Mouse (Mus musculus): ENCODE results near the gene Npsr1. TPM values are rescaled to one million over a fixed set of nuclear protein-coding genes. Genes with fewer than 3 reads are reported as not detected.

Npsr1 gene
- polyA plus RNA-seq, 1 experiment from 2014 or later: not detected

- Histone ChIP-seq H3K4me2 (replicated peaks) (no peak overlapping the region), H3K36me3 (no peaks in the 10 kb centered on the region), H3K4me3 (no peak overlapping the region), H3K9ac (no peak overlapping the region), H3K4me1 (no peaks in the 10 kb centered on the region), H3K27me3 (no peaks in the 10 kb centered on the region), H3K9me3 (no peaks in the 10 kb centered on the region), H3K27ac (no peak overlapping the region)
- WGBS: 67% methylated on average over 8 of the region's 8 CpGs
- ATAC-seq (ENCODE audit: insufficient number of reproducible peaks, insufficient read depth, low FRiP score, low TSS enrichment): no peak
Measured at GRCm38 (mm10) chr9:24254236-24254635, 156.4 kb downstream of the Npsr1 start.

DNA sequence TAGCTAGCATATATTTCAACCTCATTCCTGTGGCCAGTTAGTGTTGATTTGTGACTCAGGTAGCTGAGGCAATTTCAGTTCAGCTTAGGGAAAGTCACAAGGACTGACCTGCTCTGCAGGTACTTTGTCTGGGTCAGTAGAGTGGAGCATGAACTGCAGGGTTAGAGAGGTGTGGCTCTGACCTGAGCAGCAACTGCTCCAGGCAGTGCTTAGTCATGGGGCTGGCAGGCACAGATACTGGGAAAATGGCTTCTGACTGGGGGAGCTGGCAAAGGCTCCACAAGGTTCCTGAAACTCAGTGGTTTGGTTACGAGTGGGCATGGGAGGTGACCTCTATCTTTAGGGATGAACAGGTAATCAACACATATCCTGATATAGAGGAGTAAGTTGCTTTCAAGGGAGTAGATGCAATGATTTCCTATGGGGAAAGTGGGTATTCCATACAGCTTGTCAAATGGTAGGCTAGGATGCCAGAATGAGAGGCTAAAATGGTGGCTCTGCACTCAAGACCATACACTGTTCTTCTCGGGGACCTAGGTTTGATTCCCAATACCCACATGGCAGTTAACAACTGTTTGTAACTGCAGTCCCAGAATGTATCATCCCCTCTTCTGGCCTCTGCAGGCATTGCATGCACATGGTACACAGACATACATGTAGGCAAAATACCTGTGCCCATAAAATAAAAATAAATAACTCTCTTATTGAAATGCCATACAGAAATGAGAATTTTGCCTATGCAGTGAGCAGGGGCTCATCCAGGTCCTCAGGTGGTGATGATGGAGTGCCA lies 182.9 kb downstream of the Npsr1 start:
- no peak overlapping the region for H3K9ac ChIP-seq
- ATAC-seq (ENCODE audit: insufficient number of reproducible peaks, insufficient read depth, low FRiP score, low TSS enrichment): no peak
- 80% methylated on average over 2 of the region's 2 CpGs for WGBS

DNA sequence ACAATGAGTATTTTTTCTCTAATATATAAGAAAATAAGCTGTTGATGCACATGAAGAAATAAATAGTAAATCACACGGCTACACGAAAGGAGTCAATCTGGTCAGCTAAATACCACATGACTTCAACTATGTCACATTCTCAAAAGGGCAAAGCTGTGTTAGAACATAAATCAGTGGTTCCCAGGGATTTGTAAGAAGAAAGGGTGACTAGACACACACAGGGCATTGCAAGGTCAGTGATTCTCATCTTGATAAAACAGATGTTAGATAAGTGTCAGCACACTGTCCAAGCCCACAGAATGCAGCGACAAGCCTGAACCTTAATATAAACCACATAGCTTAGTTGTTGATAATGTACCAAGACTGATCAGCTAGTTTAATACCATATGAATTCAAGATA lies 184.8 kb downstream of the Npsr1 start:
- Histone ChIP-seq H3K27me3 (no peaks in the 10 kb centered on the region), H3K27ac (no peak overlapping the region)
- 76% methylated on average over 3 of the region's 3 CpGs for WGBS

More for the DNA sequence above, 182.9 kb downstream of the Npsr1 start:
- H3K9me3 ChIP-seq: no peaks in the 10 kb centered on the region
- H3K27ac ChIP-seq: no peak overlapping the region
- H3K27me3 ChIP-seq: no peaks in the 10 kb centered on the region
- no peak overlapping the region for H3K4me2 ChIP-seq (replicated peaks)
- H3K4me3 ChIP-seq: no peak overlapping the region
- H3K4me1 ChIP-seq: no peaks in the 10 kb centered on the region
- H3K36me3 ChIP-seq: no peaks in the 10 kb centered on the region

GRCm38 (mm10) chr9:24283071-24283470 lies 185.3 kb downstream of the Npsr1 start:
- WGBS: 43% methylated on average over 2 of the region's 2 CpGs
- ATAC-seq (ENCODE audit: insufficient number of reproducible peaks, insufficient read depth, low FRiP score, low TSS enrichment): no peak
- no peaks in the 10 kb centered on the region for H3K4me1 ChIP-seq
- no peak overlapping the region for H3K4me2 ChIP-seq (replicated peaks)
- no peaks in the 10 kb centered on the region for H3K9me3 ChIP-seq
- H3K9ac ChIP-seq: no peak overlapping the region
- H3K4me3 ChIP-seq: no peak overlapping the region
- no peaks in the 10 kb centered on the region for H3K27me3 ChIP-seq
- no peaks in the 10 kb centered on the region for H3K36me3 ChIP-seq
- H3K27ac ChIP-seq: no peak overlapping the region

More for the DNA sequence above, 184.8 kb downstream of the Npsr1 start:
- Histone ChIP-seq H3K4me3 (no peak overlapping the region), H3K36me3 (no peaks in the 10 kb centered on the region), H3K4me1 (no peaks in the 10 kb centered on the region), H3K9me3 (no peaks in the 10 kb centered on the region), H3K4me2 (replicated peaks) (no peak overlapping the region), H3K9ac (no peak overlapping the region)
- no peak for ATAC-seq (ENCODE audit: insufficient number of reproducible peaks, insufficient read depth, low FRiP score, low TSS enrichment)

- no peak overlapping the region for H3K4me3 ChIP-seq
Measured at GRCm38 (mm10) chr9:24283536-24283935, 185.7 kb downstream of the Npsr1 start.

GRCm38 (mm10) chr9:24284239-24285084 lies 186.7 kb downstream of the Npsr1 start:
- Histone ChIP-seq H3K4me1 (no peaks in the 10 kb centered on the region), H3K27me3 (no peaks in the 10 kb centered on the region), H3K9ac (no peak overlapping the region), H3K27ac (no peak overlapping the region), H3K4me2 (replicated peaks) (no peak overlapping the region), H3K9me3 (no peaks in the 10 kb centered on the region), H3K4me3 (no peak overlapping the region), H3K36me3 (no peaks in the 10 kb centered on the region)
- no peak for ATAC-seq (ENCODE audit: insufficient number of reproducible peaks, insufficient read depth, low FRiP score, low TSS enrichment)
- WGBS: 87% methylated on average over 5 of the region's 5 CpGs

More at GRCm38 (mm10) chr9:24283536-24283935, 185.7 kb downstream of the Npsr1 start:
- no peaks in the 10 kb centered on the region for H3K27me3 ChIP-seq
- H3K9me3 ChIP-seq: no peaks in the 10 kb centered on the region
- H3K27ac ChIP-seq: no peak overlapping the region
- no peak overlapping the region for H3K9ac ChIP-seq
- H3K4me2 ChIP-seq (replicated peaks): no peak overlapping the region
- H3K36me3 ChIP-seq: no peaks in the 10 kb centered on the region
- ATAC-seq (ENCODE audit: insufficient number of reproducible peaks, insufficient read depth, low FRiP score, low TSS enrichment): no peak
- H3K4me1 ChIP-seq: no peaks in the 10 kb centered on the region

GRCm38 (mm10) chr9:24285419-24285818 lies 187.6 kb downstream of the Npsr1 start:
- Histone ChIP-seq H3K4me2 (replicated peaks) (no peak overlapping the region), H3K36me3 (no peaks in the 10 kb centered on the region), H3K9me3 (no peaks in the 10 kb centered on the region), H3K27ac (no peak overlapping the region), H3K9ac (no peak overlapping the region), H3K4me1 (no peaks in the 10 kb centered on the region), H3K27me3 (no peaks in the 10 kb centered on the region), H3K4me3 (no peak overlapping the region)
- no peak for ATAC-seq (ENCODE audit: insufficient number of reproducible peaks, insufficient read depth, low FRiP score, low TSS enrichment)
- 88% methylated on average over 5 of the region's 5 CpGs for WGBS

- H3K4me1 ChIP-seq: no peaks in the 10 kb centered on the region
- 44% methylated on average over 6 of the region's 6 CpGs for WGBS
- no peaks in the 10 kb centered on the region for H3K36me3 ChIP-seq
- no peak overlapping the region for H3K4me3 ChIP-seq
- no peaks in the 10 kb centered on the region for H3K27me3 ChIP-seq
- no peaks in the 10 kb centered on the region for H3K9me3 ChIP-seq
- H3K27ac ChIP-seq: no peak overlapping the region
- H3K9ac ChIP-seq: no peak overlapping the region
- no peak overlapping the region for H3K4me2 ChIP-seq (replicated peaks)
- no peak for ATAC-seq (ENCODE audit: insufficient number of reproducible peaks, insufficient read depth, low FRiP score, low TSS enrichment)
Measured at GRCm38 (mm10) chr9:24291385-24291784, 193.6 kb downstream of the Npsr1 start.

GRCm38 (mm10) chr9:24293252-24293959 lies 195.6 kb downstream of the Npsr1 start:
- WGBS: 51% methylated on average over 12 of the region's 12 CpGs
- Histone ChIP-seq H3K27ac (no peak overlapping the region), H3K27me3 (no peaks in the 10 kb centered on the region), H3K4me2 (replicated peaks) (no peak overlapping the region), H3K9me3 (no peaks in the 10 kb centered on the region), H3K9ac (no peak overlapping the region), H3K36me3 (no peaks in the 10 kb centered on the region), H3K4me3 (no peak overlapping the region), H3K4me1 (no peaks in the 10 kb centered on the region)
- ATAC-seq (ENCODE audit: insufficient number of reproducible peaks, insufficient read depth, low FRiP score, low TSS enrichment): no peak

DNA sequence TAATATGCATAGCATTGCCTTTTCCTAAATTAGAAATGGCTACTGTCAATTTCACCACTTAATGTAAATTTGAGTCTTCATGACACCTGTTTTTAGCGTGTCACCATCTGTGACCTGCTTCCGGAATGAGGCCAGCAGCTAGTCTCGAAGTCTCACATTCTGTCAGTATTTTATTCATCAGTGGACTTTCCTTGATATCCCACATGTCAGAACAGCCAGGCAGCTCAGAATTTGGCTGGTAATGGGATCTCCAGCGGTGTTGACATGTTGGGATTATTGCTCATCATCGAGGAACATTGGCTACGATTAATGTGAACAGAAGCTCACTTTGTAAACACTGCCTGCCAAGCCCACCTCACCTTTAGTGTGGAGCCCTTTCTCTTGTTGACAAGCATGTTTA lies 205.1 kb downstream of the Npsr1 start:
- no peaks in the 10 kb centered on the region for H3K36me3 ChIP-seq
- no peaks in the 10 kb centered on the region for H3K4me1 ChIP-seq
- no peak overlapping the region for H3K4me3 ChIP-seq
- no peaks in the 10 kb centered on the region for H3K9me3 ChIP-seq
- WGBS: 86% methylated on average over 6 of the region's 6 CpGs
- no peaks in the 10 kb centered on the region for H3K27me3 ChIP-seq
- H3K9ac ChIP-seq: no peak overlapping the region
- ATAC-seq (ENCODE audit: insufficient number of reproducible peaks, insufficient read depth, low FRiP score, low TSS enrichment): no peak
- H3K4me2 ChIP-seq (replicated peaks): no peak overlapping the region
- no peak overlapping the region for H3K27ac ChIP-seq

GRCm38 (mm10) chr9:24306990-24307389 lies 209.2 kb downstream of the Npsr1 start:
- H3K4me2 ChIP-seq (replicated peaks): no peak overlapping the region
- no peak overlapping the region for H3K9ac ChIP-seq
- H3K4me1 ChIP-seq: no peaks in the 10 kb centered on the region
- no peaks in the 10 kb centered on the region for H3K36me3 ChIP-seq
- no peak overlapping the region for H3K4me3 ChIP-seq
- WGBS: 43% methylated on average over 5 of the region's 5 CpGs
- H3K27ac ChIP-seq: no peak overlapping the region
- H3K27me3 ChIP-seq: no peaks in the 10 kb centered on the region
- ATAC-seq (ENCODE audit: insufficient number of reproducible peaks, insufficient read depth, low FRiP score, low TSS enrichment): no peak
- H3K9me3 ChIP-seq: no peaks in the 10 kb centered on the region
